Mouse (Mus musculus) limb, embryonic 12.5 days (tissue): Measurements from ENCODE around the gene Srcin1. TPM values are rescaled to one million over a fixed set of nuclear protein-coding genes. Genes with fewer than 3 reads are reported as not detected.

Experiments
- ATAC-seq: fragments of 200-750 bp; cut with Nextera tagmentation; 2 replicates; pipeline ENCODE4 v1.8.0; 2017; ENCODE audit warnings: low read depth, moderate TSS enrichment; ENCODE audit not compliant: insufficient number of reproducible peaks, insufficient read depth, low FRiP score, low TSS enrichment
- H3K27ac ChIP-seq: fragments of 300-500 bp; sonication (generic); 2 replicates; pipeline ENCODE4 v1.5.1; 2016; ENCODE audit warnings: mild to moderate bottlenecking, moderate library complexity
- H3K27me3 ChIP-seq: fragments of 300-500 bp; sonication (generic); 2 replicates; pipeline ENCODE4 v1.6.1; 2016; ENCODE audit warnings: mild to moderate bottlenecking, moderate library complexity
- H3K36me3 ChIP-seq: fragments of 300-500 bp; sonication (generic); 2 replicates; pipeline ENCODE4 v1.6.1; 2016; ENCODE audit warnings: mild to moderate bottlenecking, moderate library complexity
- H3K4me1 ChIP-seq: fragments of 300-500 bp; sonication (generic); replicated peaks from 2 replicates; pipeline ENCODE4 v1.6.1; 2016
- H3K4me2 ChIP-seq: fragments of 300-500 bp; sonication (generic); 2 replicates; pipeline ENCODE4 v1.6.1; 2016; ENCODE audit warnings: mild to moderate bottlenecking, moderate library complexity
- H3K4me3 ChIP-seq: fragments of 300-500 bp; sonication (generic); replicated peaks from 2 replicates; pipeline ENCODE4 v1.5.1; 2016; ENCODE audit warnings: mild to moderate bottlenecking
- H3K9ac ChIP-seq: fragments of 300-500 bp; sonication (generic); replicated peaks from 2 replicates; pipeline ENCODE4 v1.6.1; 2016; ENCODE audit warnings: mild to moderate bottlenecking, moderate library complexity
- H3K9me3 ChIP-seq: fragments of 300-500 bp; sonication (generic); 2 replicates; pipeline ENCODE4 v1.6.1; 2016; ENCODE audit warnings: mild to moderate bottlenecking, moderate library complexity
- WGBS: fragments of 180-500 bp; shearing (Covaris S2); methylation state at CpG from one replicate; pipeline ENCODE4 v1.1.7; 2016; 5-methylcytosine and 5-hydroxymethylcytosine counted together
- polyA plus RNA-seq: library from polyadenylated mRNA; unstranded; fragments of >200 nt; fragmentation: Nextera tagmentation; extraction: Ambion mirVana; gene quantifications from 2 replicates; pipeline ENCODE4 v1.2.1, GENCODE M21; 2016

Gene Srcin1
- polyA plus RNA-seq, 1 experiment from 2014 or later = 0.79 TPM

GRCm38 (mm10) chr11:97511661-97512369 is 64.2 kb downstream of the Srcin1 start:
- H3K27me3 ChIP-seq = peaks cover 9% of the 10 kb centered on the region
- no peak overlapping the region for H3K4me3 ChIP-seq
- no peak for ATAC-seq
- H3K36me3 ChIP-seq = no peaks in the 10 kb centered on the region
- 0 out of 2 replicates have a peak overlapping the region, but pooled peaks have one; percentile 7 for H3K27ac ChIP-seq
- no peak overlapping the region for H3K4me2 ChIP-seq
- H3K4me1 ChIP-seq = peaks cover 27% of the 10 kb centered on the region
- 59% methylated on average over 13 of the region's 13 CpGs for WGBS
- H3K9ac ChIP-seq = no peak overlapping the region
- H3K9me3 ChIP-seq = peaks cover 4% of the 10 kb centered on the region; the same call in 1 of the 2 replicates

DNA sequence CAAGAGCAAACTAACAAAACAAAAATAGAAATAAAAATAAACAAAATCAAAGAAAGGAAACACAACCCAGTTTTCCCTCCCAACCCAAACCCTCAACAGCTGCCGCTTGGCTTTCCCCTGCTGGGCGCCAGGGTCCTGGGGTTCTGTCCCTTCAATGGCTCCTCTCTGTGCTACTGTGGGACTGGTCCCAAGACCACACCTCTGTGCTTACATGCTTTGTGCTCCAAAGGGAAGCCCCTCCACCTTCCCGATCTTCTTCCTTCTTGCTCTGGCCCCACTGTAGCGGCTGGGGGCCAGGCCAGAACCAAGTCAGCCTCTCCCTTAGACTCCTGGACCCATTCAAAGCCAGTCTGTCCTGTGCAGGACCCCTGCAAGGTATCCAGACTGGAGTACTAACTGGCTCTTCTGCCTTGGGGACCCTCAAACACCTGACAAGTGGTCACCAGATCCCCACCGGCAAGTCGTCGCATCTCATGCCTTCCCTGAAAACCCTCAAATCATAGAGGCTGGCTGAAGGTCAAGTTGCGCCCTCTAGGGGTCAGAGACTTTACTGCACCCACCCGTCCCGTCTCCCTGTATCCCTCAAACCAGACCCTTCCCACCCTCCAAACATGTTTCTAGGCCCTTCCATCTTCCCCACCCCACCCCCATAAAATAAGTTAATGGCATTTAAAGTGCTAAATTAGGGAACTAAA is 64.9 kb downstream of the Srcin1 start:
- Histone ChIP-seq H3K4me1 (peaks cover 27% of the 10 kb centered on the region), H3K4me3 (no peak overlapping the region), H3K27ac (0 out of 2 replicates have a peak overlapping the region, but pooled peaks have one; percentile 23), H3K4me2 (no peak overlapping the region), H3K27me3 (peaks cover 9% of the 10 kb centered on the region), H3K36me3 (no peaks in the 10 kb centered on the region), H3K9me3 (peaks cover 4% of the 10 kb centered on the region; the same call in 1 of the 2 replicates), H3K9ac (no peak overlapping the region)
- 32% methylated on average over 10 of the region's 10 CpGs for WGBS
- no peak for ATAC-seq

GRCm38 (mm10) chr11:97509715-97510485 is 66.1 kb downstream of the Srcin1 start:
- H3K4me2 ChIP-seq = no peak overlapping the region
- H3K27ac ChIP-seq = no peak overlapping the region

GRCm38 (mm10) chr11:97509058-97509457 is 66.9 kb downstream of the Srcin1 start:
- H3K36me3 ChIP-seq = no peaks in the 10 kb centered on the region
- H3K27me3 ChIP-seq = peaks cover 9% of the 10 kb centered on the region
- peaks cover 27% of the 10 kb centered on the region for H3K4me1 ChIP-seq
- 41% methylated on average over 5 of the region's 5 CpGs for WGBS
- no peak overlapping the region for H3K4me3 ChIP-seq
- no peak overlapping the region for H3K9ac ChIP-seq
- H3K27ac ChIP-seq = no peak overlapping the region
- no peak for ATAC-seq
- no peaks in the 10 kb centered on the region for H3K9me3 ChIP-seq
- no peak overlapping the region for H3K4me2 ChIP-seq

More at GRCm38 (mm10) chr11:97509715-97510485, 66.1 kb downstream of the Srcin1 start:
- peaks cover 9% of the 10 kb centered on the region for H3K27me3 ChIP-seq
- no peak overlapping the region for H3K4me3 ChIP-seq
- ATAC-seq = no peak
- H3K36me3 ChIP-seq = no peaks in the 10 kb centered on the region
- H3K9ac ChIP-seq = no peak overlapping the region
- WGBS = 67% methylated on average over 24 of the region's 24 CpGs
- peaks cover 27% of the 10 kb centered on the region for H3K4me1 ChIP-seq
- no peaks in the 10 kb centered on the region for H3K9me3 ChIP-seq

GRCm38 (mm10) chr11:97508198-97508597 is 67.8 kb downstream of the Srcin1 start:
- Histone ChIP-seq H3K4me1 (peaks cover 27% of the 10 kb centered on the region), H3K27me3 (peaks cover 9% of the 10 kb centered on the region), H3K36me3 (no peaks in the 10 kb centered on the region), H3K4me3 (no peak overlapping the region), H3K4me2 (no peak overlapping the region), H3K9ac (no peak overlapping the region), H3K27ac (no peak overlapping the region), H3K9me3 (no peaks in the 10 kb centered on the region)
- ATAC-seq = no peak
- 70% methylated on average over 3 of the region's 3 CpGs for WGBS

DNA sequence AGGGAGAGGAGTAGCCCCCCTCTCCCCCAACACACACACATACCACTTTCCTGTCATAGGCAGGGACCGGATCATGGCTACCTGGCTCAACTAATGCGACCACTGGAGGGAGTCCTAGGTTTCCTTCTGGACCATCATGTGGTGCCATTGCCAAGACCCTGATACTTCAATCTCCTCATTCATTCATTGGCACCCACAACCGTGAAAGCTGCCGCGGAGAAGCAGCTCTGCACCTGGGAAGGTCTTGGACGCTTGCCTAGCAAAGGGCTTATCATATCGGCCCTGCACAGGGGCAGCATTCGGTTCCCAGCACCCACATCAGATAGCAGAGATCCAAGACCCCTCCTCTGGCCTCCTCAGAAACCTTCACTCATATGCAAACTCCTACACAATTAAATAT is 69.7 kb downstream of the Srcin1 start:
- ATAC-seq = no peak
- Histone ChIP-seq H3K4me2 (no peak overlapping the region), H3K36me3 (no peaks in the 10 kb centered on the region), H3K27ac (no peak overlapping the region), H3K9me3 (no peaks in the 10 kb centered on the region), H3K4me1 (peaks cover 28% of the 10 kb centered on the region), H3K9ac (no peak overlapping the region), H3K27me3 (peaks cover 25% of the 10 kb centered on the region), H3K4me3 (no peak overlapping the region)
- WGBS = 54% methylated on average over 8 of the region's 8 CpGs

DNA sequence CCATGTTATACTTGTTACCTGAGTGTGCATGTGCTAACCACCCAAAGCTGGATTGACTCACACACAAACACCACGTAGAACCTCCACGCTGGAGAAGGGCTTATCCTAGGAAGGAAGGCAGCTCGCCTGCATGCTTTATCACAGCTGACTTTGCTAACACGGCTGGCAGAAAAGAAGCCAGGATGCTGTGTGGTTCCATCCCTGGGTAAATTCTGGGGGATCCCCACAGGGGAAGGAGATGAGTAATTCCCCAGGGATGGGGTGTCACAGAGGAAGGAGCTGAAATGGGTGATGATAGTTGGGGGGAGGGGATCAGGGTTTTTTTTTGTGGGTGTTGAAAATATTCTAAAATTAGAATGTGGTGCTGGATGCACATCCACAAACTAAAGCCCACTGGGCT is 70.2 kb downstream of the Srcin1 start:
- no peak for ATAC-seq
- no peak overlapping the region for H3K9ac ChIP-seq
- H3K4me1 ChIP-seq = peaks cover 29% of the 10 kb centered on the region
- no peak overlapping the region for H3K4me2 ChIP-seq
- H3K9me3 ChIP-seq = no peaks in the 10 kb centered on the region
- no peak overlapping the region for H3K4me3 ChIP-seq
- peaks cover 31% of the 10 kb centered on the region for H3K27me3 ChIP-seq
- peaks cover 3% of the 10 kb centered on the region; the same call in 1 of the 2 replicates for H3K36me3 ChIP-seq
- no peak overlapping the region for H3K27ac ChIP-seq
- WGBS = 81% methylated on average over 4 of the region's 4 CpGs

DNA sequence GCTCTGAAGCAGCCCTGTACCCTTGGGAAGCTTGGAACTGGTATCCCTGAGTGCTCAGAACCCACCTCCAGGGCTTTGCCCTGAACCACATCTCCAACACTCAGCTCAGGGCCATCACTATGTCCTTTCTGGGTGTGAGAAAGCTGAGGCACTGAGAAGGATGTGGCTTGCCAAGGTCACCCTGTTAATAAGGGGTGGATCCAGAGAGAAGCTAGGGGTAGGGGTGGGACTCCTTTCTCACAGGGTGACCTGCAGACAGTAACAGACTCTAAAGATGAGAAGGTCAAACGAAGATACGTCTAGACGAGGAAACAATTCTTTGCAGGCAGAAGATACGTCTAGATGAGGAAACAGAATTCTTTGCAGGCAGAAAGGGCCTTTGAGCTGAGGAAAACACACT is 73.1 kb downstream of the Srcin1 start:
- no peak overlapping the region for H3K9ac ChIP-seq
- H3K4me3 ChIP-seq = no peak overlapping the region
- H3K4me2 ChIP-seq = no peak overlapping the region
- no peak overlapping the region for H3K27ac ChIP-seq
- no peak for ATAC-seq
- peaks cover 12% of the 10 kb centered on the region; the same call in 1 of the 2 replicates for H3K36me3 ChIP-seq
- H3K27me3 ChIP-seq = peaks cover 51% of the 10 kb centered on the region
- WGBS = 80% methylated on average over 4 of the region's 4 CpGs
- peaks cover 22% of the 10 kb centered on the region for H3K4me1 ChIP-seq
- H3K9me3 ChIP-seq = no peaks in the 10 kb centered on the region

GRCm38 (mm10) chr11:97502383-97502782 is 73.6 kb downstream of the Srcin1 start:
- no peak overlapping the region for H3K4me2 ChIP-seq
- H3K4me1 ChIP-seq = peaks cover 22% of the 10 kb centered on the region
- no peak overlapping the region for H3K27ac ChIP-seq
- H3K4me3 ChIP-seq = no peak overlapping the region
- peaks cover 56% of the 10 kb centered on the region for H3K27me3 ChIP-seq
- H3K9me3 ChIP-seq = no peaks in the 10 kb centered on the region
- peaks cover 16% of the 10 kb centered on the region for H3K36me3 ChIP-seq
- H3K9ac ChIP-seq = no peak overlapping the region
- no peak for ATAC-seq
- WGBS = 35% methylated on average over 9 of the region's 9 CpGs

- peak overlapping the region; percentile 50 for H3K9ac ChIP-seq
- H3K36me3 ChIP-seq = peaks cover 29% of the 10 kb centered on the region
- 9% methylated on average over 51 of the region's 51 CpGs for WGBS
- peaks cover 22% of the 10 kb centered on the region for H3K4me1 ChIP-seq
- H3K4me3 ChIP-seq = peak overlapping the region; percentile 45
- peak overlapping the region; percentile 74 for H3K4me2 ChIP-seq
- no peak for ATAC-seq
- no peaks in the 10 kb centered on the region for H3K9me3 ChIP-seq
- no peak overlapping the region for H3K27ac ChIP-seq
- peaks cover 67% of the 10 kb centered on the region for H3K27me3 ChIP-seq
Measured at GRCm38 (mm10) chr11:97500720-97501448, 75.1 kb downstream of the Srcin1 start.
